8 mouse cellular contexts compared by ENCODE assay signal in the genomic region with DNA sequence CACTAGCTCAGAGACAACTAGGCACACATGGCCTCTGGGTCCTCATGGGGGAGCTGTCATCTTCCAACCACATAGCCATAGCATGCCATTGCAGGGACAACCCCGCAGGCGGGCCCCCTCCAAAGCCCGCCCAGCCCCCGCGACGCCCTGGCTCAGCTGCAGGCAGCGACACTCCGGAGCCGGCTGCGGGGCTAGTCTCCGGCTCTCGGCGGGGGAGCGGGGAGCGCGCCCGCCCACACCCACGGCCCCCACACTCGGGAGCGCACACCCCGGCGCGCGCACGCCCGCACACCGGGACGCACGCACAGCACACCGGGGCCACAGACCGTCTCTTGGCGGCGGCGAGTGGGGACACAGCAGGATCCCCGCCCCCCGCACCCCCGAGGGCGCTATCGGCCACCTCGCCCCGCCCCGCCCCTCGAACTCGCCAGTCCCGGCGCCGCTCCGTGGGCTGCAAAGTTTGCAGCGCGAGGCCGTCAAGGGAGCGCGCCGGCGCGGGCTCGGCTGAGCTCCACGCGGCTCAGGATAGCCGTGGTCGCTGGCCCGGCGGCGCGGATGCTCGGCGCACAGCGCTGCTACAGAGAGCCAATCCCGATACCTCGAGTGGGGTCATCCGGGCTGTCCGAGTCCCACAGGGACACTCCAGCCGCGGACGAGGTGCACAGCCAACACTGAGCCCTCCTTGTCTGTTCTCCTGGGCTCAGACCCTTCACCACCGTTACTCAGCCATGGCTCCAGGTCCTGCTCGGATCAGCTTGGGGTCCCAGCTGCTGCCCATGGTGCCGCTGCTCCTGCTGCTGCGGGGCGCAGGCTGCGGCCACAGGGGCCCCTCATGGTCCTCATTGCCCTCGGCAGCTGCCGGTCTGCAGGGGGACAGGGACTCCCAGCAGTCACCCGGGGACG. TPM values are rescaled to one million over a fixed set of nuclear protein-coding genes. Genes with fewer than 3 reads are reported as not detected.
DNase-seq lines count a peak whose midpoint lies in the region; ATAC-seq lines count a peak whose summit lies in the region.

A gene (plus strand): TSS at position 420 of the 903 bp plus-strand sequence.

- WGBS in kidney, embryonic 15.5 days: under 1% methylated on average over 76 of the region's 85 CpGs
- 3% methylated on average over 61 of the region's 85 CpGs for WGBS in liver, embryonic 12.5 days (ENCODE audit: insufficient replicate concordance)
- under 1% methylated on average over 85 of the region's 85 CpGs for WGBS in neural tube, embryonic 15.5 days

- H3K9me3 ChIP-seq in kidney, embryonic 15.5 days (replicated peaks): no peaks in the 10 kb centered on the region
- H3K9me3 ChIP-seq in liver, embryonic 12.5 days (replicated peaks): no peaks in the 10 kb centered on the region
- no peaks in the 10 kb centered on the region for H3K9me3 ChIP-seq in neural tube, embryonic 15.5 days (replicated peaks)

- ATAC-seq in kidney, embryonic 15.5 days (replicated peaks; ENCODE audit: low FRiP score): peak; percentile 83
- ATAC-seq in liver, embryonic 12.5 days: no peak
- peak; percentile 71 for ATAC-seq in neural tube, embryonic 15.5 days (ENCODE audit: low FRiP score)

- peaks cover 95% of the 10 kb centered on the region for H3K27me3 ChIP-seq in kidney, embryonic 15.5 days
- peaks cover 90% of the 10 kb centered on the region for H3K27me3 ChIP-seq in liver, embryonic 12.5 days (replicated peaks)
- peaks cover 49% of the 10 kb centered on the region for H3K27me3 ChIP-seq in neural tube, embryonic 15.5 days (replicated peaks)

- H3K4me2 ChIP-seq in kidney, embryonic 15.5 days: peak within 1 kb of the TSS; percentile 98
- H3K4me2 ChIP-seq in liver, embryonic 12.5 days: peak within 1 kb of the TSS; percentile 68
- H3K4me2 ChIP-seq in neural tube, embryonic 15.5 days: peak within 1 kb of the TSS; percentile 96

- H3K27ac ChIP-seq in kidney, embryonic 15.5 days: no peak within 1 kb of the TSS
- H3K27ac ChIP-seq in liver, embryonic 12.5 days: no peak within 1 kb of the TSS; the same call in 1 of the 2 replicates
- H3K27ac ChIP-seq in neural tube, embryonic 15.5 days (replicated peaks): peak within 1 kb of the TSS; percentile 14; the same call in 1 of the 2 replicates

- no peaks in the 10 kb centered on the region for H3K36me3 ChIP-seq in kidney, embryonic 15.5 days
- no peaks in the 10 kb centered on the region for H3K36me3 ChIP-seq in liver, embryonic 12.5 days
- H3K36me3 ChIP-seq in neural tube, embryonic 15.5 days: no peaks in the 10 kb centered on the region

- DNase-seq in cerebellum, postnatal 25 days: peak; percentile 29 to 45
- DNase-seq in cerebellum, adult 8-10 months: no peak
- DNase-seq in brain, adult 2 months (ENCODE audit: low read depth, low spot score): peak; percentile 34
- DNase-seq in gastrocnemius, postnatal 25 days: peak; percentile 40
- DNase-seq in adipocyte (ENCODE audit: low spot score): no peak

- peaks cover 11% of the 10 kb centered on the region for H3K4me1 ChIP-seq in kidney, embryonic 15.5 days
- 0 out of 2 replicates have a peak, but pooled peaks cover 3% of the 10 kb centered on the region for H3K4me1 ChIP-seq in liver, embryonic 12.5 days
- H3K4me1 ChIP-seq in neural tube, embryonic 15.5 days: peaks cover 53% of the 10 kb centered on the region

- H3K9ac ChIP-seq in kidney, embryonic 15.5 days: peak within 1 kb of the TSS; percentile 41
- H3K9ac ChIP-seq in liver, embryonic 12.5 days: peak within 1 kb of the TSS; percentile 32; the same call in 1 of the 2 replicates
- H3K9ac ChIP-seq in neural tube, embryonic 15.5 days (replicated peaks): peak within 1 kb of the TSS; percentile 55

- peak within 1 kb of the TSS; percentile 60 for H3K4me3 ChIP-seq in kidney, embryonic 15.5 days (replicated peaks)
- peak within 1 kb of the TSS; percentile 49 for H3K4me3 ChIP-seq in liver, embryonic 12.5 days
- H3K4me3 ChIP-seq in neural tube, embryonic 15.5 days (replicated peaks): peak within 1 kb of the TSS; percentile 58

RNA-seq across cellular contexts. Expression of the gene that starts here (rescaled TPM):
- total RNA-seq in gastrocnemius, postnatal 25 days (2021): 1 to 10 TPM; 2.0 to 3.9 TPM
- polyA plus RNA-seq in kidney, embryonic 15.5 days (2015; fragmentation: Nextera tagmentation; extraction: Ambion mirVana): 2.9 and 5.9 TPM in 2 replicates
- polyA plus RNA-seq in liver, embryonic 12.5 days (2016; fragmentation: Nextera tagmentation; extraction: Ambion mirVana): 11.4 and 15.6 TPM in 2 replicates
- polyA plus RNA-seq in neural tube, embryonic 15.5 days (2015; fragmentation: Nextera tagmentation; extraction: Ambion mirVana): 12.8 and 13.9 TPM in 2 replicates

Comparison
In these comparisons a context has a peak if more than half of its experiments do, and no peak if none do; other contexts are left out.
1. DNase-seq: peak in cerebellum, postnatal 25 days (2 of 2), brain, adult 2 months (single experiment) and gastrocnemius, postnatal 25 days (single experiment); none in cerebellum, adult 8-10 months (single experiment) and adipocyte (single experiment).
2. Peak in every context shown above with its lines, with median percentiles within 50 percentile points of each other: H3K4me2 ChIP-seq, H3K4me3 ChIP-seq and H3K9ac ChIP-seq.